Mouse (Mus musculus): ENCODE results near the gene Mex3d.
A peak's percentile ranks its signal among the peaks of the same experiment; 100 is the strongest.

Mex3d gene

DNA sequence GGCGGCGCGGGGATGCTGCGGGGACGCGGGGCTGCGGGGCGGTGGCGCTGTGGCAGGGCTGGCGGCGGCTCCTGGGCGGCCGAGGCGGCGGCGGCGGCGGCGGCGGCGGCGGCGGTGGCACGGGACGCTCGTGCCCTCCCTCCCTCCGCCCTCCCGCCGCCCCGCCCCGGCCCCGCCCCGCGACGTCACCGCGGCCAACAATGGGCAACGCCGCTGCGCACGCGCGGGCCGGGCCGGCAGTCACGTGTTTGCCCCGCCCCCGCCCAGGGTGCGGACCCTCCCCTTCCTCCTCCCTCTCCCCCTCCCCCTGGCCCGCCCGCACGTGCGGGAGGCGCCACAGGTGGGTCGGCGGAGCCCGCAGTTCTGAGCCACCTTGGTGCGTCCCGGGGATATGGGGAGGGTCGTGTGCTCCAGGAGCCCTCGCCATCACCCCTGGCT lies at the start of gene Mex3d:
Gene Mex3d, minus strand, starts transcription at position 138 of the 438 bp plus-strand sequence.
- peak; percentile 72 to 85 for DNase-seq (ENCODE audit: low spot score in 2 of 2)

DNA sequence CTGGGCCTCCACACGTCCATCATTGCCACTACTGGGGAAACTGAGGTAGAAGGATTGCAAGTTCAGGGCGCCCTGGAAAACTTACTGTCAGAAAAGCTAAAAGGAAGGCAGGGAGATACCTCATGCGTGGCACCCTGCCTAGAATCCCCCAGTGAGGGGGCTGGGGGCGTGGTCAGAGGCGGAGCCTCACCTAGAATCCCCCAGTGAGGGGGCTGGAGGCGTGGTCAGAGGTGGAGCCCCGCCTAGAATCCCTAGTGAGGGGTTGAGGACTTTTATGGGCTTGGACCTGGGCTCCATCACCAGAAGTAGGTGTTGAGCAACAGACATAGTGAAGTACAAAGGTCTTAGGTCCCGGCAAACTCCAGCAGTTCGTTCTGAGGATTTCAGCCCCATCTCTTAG lies 48.8 kb upstream of the Mex3d start:
- peak; percentile 26 to 40 for DNase-seq (ENCODE audit: low spot score in 2 of 2)

DNA sequence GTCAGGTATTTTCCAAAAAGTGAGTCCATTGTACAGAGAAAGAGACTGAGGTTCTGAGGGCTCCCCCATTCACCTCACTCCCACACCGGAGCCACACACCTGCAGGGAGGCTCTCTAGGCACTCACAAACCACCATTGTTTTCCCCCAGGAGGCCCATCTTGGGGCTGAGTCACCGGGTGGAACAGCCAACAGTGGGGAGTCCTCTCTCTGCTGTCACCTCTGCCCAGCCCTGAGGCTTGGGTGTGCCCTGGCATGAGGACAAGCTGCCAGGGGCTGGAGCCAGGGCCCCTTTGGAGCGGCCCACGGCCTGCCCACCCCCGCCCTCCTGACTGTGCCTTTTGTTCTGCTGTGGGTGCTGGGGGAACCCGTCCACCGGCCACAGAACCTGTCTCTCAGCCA lies 48.3 kb upstream of the Mex3d start:
- DNase-seq (ENCODE audit: low spot score in 2 of 2) = peak; percentile 48 to 61

DNA sequence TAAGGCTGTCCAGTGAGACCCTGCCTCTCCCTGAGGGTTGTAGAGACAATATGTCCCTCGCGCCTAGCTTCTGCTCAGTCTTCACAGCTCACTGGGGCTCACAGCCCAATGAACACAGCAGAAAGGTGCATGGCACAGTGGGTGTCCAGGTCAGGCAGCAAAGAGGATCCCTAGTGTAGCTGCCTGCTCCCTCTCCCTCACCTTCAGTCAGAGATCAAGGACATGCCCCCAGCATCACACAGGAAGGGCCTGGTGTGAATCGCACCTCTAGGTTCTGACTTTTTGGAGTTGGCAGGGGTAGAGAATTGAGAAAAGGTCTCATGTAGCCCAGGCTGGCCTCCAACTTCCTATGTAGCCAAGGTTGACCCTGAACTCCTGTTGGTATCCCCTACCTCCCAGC lies 47.4 kb upstream of the Mex3d start:
- no peak for DNase-seq (ENCODE audit: low spot score in 2 of 2)

DNA sequence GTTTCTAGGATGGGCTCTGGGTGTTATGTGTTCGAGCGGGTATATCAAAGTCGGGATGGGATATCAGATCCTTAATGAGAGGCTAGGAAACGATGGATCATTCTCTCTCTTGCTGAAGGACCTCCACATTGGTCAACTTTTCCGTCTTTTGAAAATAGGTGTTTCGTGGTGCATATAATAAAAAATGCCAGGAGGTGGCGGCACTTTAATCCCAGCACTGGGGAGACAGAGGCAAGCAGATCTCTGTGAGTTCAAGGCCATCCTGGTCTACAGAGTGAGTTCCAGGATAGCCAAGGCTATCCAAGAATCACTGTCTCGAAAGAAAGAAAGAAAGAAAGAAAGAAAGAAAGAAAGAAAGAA lies 46.8 kb upstream of the Mex3d start:
- no peak for DNase-seq (ENCODE audit: low spot score in 2 of 2)

DNA sequence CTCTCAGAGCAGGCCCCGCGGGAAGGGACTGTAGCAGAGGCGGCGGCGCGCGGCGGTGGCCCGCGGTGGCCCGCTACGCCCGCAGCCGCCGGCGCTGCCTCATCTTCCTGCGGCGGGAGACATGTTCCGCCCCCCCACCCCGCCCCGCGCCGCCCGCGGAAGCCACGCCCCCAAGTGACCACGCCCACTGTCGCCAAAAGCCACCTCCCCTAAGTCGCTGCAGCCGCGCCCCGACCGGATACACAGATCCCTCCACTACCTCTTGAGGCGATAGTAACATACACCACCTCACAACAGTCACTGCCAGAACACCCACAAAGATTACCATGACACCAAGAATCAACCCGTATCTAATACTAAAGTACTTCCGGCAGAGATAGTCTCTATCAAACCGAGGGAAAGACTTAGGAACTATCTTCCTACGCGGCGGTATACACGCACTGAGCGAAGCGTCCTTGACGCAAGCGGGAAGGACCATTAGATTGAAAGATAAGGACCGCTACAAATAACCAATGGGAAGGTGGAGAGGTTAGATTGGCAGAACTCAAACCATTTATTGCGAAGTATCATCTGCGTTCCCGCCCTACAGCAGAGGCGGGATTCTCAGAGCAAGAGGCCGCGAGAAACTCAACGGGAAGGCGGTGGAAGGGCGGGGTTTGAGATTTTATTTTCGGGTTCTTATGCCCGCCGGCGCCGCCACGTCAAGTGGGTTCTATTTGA lies 46.2 kb upstream of the Mex3d start, which contains the start of gene Tcf3:
Gene Tcf3, minus strand, starts transcription at position 135 of the 720 bp plus-strand sequence.
- DNase-seq (ENCODE audit: low spot score in 2 of 2) = peak; percentile 85 to 96

DNA sequence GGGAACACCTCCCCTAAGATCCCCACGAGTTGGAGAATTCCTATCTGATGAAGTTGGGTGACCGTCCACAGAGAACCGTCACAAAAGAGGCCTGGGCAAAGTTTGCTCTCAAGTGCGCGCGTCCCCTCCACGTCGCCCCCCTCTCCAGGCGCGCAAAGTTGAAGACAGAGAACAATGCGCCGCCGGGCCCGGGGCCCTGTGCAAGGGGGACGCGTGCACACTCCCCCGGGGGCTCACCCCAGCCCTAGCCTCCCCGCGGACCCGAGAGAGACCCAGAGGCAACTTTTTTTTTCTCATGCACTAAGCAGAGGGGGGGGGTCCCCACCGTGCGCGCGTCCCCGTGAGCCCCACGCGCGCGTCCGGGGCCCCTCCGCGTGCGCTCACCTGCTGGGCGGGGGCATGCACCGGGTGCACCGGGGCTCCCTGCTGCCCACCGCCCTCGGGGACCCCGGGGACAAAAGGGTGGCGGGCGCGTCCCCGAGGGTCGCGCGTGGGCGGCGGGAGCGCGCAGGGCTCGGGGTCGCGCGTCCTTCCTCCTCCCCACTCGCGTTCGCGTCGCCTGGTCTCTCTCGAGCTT lies 45.6 kb upstream of the Mex3d start:
- DNase-seq (ENCODE audit: low spot score in 2 of 2) = peak in 1 of 2 experiments; percentile 24

DNA sequence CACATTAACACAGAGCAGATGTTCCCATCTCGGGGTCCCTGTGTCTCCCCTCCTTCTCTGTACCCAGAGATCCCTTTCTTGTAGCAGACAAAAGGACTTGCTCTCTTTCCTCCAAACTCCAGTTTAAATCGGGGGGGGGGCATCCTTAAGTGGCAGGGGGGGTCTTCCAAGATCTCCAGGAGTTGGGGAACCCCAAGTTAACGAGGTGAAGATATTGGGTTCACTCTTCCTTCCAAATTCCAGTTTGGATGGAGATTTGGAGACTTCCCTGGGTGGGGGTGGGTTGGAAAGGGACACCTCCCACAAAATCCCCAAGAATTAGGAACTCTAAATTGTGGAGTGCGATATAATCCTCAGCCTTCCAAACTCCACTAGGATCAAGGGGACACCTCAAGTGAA lies 44.9 kb upstream of the Mex3d start:
- no peak for DNase-seq (ENCODE audit: low spot score in 2 of 2)

DNA sequence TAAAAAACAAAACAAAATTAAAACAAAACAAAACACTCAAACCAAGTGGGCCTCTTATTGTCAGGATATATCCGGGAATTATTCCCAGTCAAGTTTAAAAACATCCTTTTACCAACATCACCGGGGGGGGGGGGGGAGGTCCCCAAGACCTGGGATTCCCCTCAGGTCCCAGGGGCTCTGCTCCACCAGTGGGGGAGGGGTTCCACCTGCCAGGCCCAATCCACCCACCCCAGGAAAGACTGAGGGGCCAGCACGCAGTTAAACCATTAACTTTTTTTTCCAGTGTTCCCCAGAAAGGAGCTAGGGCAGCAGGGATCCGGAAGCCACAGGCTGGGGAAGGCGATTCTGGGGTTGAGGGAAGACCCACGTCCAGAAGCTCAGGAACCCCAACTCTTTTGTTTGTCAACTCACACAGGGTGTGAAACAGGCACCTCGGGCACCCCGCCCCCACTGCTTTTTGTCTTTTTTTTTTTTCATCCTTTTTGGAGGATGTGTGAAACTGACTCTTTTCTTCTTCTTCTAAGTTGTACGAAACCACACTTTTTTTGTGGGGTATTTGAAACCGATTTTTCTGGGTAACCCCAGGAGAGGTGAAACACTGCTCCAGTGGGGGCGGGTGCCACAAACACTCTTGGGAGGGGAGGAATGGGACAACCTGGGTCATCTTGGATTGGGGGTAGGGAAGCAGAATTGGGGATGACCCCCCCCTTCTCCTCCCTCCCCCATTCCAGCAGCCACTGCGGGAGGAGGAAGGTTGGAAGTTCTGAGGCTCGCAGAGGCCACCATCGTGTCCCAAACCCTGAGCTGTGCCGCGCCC lies 44.3 kb upstream of the Mex3d start:
- no peak for DNase-seq (ENCODE audit: low spot score in 2 of 2)

DNA sequence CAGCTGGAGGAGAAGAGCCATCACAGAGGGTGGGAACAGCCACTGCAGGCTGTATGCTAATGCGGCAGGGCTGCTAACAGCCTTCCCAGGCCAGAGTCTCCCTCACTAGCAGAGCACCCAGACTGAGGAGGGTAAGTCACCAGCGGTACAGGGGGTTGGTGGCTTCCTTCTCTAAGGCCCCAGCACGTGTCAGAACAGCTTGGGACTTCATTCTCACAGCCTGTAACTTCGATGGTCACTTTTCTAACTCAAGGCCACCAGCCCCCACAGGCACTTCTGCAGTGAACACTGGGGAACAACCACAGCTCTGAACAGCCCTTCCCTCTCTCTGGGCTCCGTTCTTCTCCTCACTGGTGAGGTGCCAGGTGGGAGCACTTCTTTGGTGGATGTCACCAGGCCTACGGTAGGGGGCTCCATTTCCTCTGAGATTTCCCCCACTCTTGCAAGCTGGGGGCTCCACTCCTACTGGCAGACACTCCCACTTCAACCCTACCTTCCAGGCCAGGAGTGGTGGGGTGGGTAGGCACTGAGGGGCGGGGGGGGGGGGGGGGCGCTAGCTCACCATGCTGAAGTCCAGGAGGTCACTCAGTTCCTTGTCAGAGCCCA lies 43.0 kb upstream of the Mex3d start:
- DNase-seq (ENCODE audit: low spot score in 2 of 2) = no peak

DNA sequence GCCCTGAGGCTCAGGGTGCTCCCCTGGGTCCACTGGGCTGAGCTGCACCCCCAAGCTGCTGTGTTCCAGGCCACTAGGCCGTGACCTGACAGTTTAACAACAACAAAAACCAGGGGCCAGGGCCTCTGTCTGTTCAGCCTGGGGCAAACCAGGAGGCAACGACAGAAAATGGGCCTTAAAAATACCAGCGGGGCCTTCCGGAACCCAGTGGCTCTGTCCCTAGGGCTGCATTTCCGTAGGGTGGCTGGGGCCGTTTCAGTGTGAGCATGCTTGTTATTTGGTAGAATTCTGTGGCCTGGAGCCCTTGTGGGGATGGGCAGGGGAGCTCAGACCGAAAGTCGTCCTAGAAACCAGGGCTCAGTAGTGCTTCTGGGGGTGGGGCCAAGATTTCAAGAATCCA lies 42.3 kb upstream of the Mex3d start:
- DNase-seq (ENCODE audit: low spot score in 2 of 2) = no peak

DNA sequence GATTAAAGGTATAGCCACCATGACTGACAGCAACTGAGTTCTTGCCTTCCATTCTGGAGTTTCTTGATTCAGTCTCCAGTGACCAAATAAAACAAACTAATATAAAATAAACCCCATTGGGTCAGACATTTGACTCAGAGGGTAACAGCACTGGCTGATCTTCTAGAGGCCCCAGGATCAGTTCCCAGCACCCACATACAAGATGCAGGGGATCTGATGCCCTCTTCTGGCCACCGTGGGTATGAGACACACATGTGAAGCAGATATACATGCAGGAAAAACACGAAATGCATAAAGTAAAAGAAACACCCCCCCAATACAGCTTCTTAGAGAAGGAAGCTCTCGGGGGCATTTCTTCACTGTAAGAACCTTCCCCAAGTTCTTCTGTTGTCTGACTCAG lies 37.6 kb upstream of the Mex3d start:
- no peak for DNase-seq (ENCODE audit: low spot score in 2 of 2)

DNA sequence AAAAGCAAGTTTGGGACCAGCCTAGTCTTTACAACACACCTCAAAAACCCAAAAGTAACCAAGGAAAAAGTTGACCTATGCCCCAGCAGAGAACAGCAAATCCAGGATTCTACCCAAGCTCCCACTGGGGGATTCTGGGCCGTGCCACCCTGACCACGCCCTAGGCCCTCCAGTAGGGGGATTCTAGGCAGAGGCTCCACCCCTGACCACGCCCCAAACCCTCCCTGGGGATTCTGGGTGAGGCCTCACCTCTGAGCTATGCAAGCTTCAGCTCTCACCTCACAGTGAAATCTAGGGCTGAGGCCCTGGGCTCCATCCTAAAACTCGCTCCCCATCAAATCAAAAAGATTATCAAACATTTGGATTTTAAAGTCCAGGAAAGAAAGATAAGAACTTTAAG lies 36.1 kb upstream of the Mex3d start:
- no peak for DNase-seq (ENCODE audit: low spot score in 2 of 2)

DNA sequence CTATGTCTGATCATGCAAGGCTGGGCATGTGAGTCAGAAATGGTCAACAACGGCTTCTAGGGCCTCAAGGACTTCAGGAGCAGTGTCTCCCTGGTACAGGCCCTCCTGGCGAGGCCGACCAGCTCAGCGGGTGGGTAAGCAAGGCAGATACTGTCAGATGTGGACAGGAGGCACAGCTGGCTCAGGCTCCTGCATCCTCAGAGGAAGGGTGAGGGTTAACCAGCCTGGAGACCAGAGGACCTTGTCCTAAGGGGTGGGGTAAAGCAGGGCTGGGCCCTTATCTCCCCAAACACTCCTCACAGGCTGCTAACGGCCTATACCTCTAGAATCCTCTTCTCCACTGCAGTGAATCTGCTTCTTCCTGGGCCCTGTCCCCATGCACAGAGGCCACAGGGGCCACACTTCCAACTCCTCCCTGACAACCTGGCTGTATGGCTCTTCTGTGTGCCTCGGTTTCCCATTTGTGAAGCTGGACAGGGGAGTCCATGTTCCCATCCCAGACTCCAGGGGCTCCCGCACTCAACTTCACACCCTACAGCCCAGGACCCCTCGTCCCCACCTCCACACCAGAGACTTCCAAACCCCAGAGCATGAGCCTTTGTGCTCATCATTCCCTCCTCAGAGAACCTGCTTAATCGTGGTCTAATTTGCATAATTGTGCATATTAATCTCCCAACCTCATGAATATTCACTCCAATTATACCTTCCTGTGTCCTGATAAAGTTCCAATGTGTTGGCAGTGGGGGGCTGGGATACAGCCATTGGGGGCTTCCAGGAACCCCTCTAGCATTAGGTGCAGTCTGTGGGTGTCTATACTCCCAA lies 34.4 kb upstream of the Mex3d start:
- no peak for DNase-seq (ENCODE audit: low spot score in 2 of 2)

DNA sequence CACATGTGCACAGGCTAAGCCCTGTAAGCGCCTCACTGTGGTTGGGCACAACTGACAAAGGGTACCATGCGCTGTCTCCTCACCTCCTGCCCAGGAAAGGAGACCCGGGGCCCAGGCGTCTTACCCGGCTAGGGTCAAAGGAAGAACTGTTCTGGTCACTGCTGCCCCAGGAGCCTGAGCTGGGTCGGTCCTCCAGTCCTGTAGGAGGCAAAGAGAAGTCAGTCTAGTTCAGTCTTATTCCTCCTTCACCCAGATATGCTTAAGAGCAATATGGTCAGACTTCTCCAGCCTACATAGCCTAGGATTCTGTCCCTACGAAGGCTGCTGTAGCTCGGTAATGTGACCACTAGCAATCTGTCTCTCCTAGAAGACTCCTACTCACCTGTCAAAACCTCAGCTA lies 33.7 kb upstream of the Mex3d start:
- DNase-seq (ENCODE audit: low spot score in 2 of 2) = no peak

DNA sequence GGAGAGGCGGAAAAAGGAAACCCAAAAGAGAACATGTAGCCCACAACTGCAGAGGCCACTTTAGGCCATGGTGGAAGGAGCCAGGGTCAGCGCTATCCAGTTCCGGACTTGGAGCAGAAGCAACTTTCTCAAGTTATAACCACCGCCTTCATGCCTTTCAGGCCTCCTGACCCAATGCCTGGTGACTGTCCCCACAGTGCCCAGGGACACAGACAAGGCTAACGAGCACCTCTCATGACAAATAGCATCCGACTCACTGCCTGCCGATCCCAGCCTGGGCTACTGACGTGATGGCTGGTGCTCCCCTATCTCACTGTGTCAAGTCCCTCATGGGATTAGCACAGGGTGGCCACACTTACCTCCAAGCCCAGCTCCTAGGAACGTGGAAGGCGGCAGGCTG lies 33.3 kb upstream of the Mex3d start:
- no peak for DNase-seq (ENCODE audit: low spot score in 2 of 2)

DNA sequence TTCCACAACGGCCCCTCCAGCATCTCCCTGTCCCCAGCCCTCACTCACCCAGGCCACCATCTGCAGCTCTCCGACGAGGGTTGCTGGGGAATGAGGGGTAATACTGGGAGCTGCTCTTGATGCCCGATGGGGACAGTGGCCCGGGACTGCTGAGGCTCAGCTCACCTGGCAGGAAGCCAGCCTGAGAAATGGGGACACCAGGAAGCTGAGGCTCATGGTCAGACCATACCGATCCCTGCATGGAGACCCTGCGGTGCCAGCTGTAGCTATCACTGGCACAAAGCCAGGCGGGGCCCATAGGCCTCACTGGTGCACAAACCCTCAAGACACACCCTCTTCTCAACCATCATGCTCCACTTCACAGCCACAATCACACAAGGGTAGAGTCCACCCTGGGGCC lies 32.0 kb upstream of the Mex3d start:
- DNase-seq (ENCODE audit: low spot score in 2 of 2) = no peak

DNA sequence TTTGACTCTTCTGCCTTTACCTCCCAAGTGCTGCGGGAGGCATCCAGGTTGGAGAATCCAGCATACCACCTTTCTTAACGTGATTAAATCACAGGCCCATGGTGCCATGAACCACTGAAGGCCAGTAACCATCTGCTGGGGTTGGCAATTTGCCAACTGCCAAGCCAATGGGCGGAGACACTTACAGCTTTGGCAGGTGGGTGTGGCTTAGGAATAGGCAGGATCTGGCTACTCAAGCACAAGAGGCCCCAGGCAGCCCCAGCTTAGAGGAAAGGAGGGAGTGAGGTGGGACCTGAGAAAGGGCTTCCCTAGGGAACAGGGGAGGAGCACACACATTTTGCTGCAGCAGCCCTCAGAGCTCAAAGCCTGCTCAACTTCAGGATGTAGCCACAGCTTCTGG lies 30.9 kb upstream of the Mex3d start:
- no peak for DNase-seq (ENCODE audit: low spot score in 2 of 2)

DNA sequence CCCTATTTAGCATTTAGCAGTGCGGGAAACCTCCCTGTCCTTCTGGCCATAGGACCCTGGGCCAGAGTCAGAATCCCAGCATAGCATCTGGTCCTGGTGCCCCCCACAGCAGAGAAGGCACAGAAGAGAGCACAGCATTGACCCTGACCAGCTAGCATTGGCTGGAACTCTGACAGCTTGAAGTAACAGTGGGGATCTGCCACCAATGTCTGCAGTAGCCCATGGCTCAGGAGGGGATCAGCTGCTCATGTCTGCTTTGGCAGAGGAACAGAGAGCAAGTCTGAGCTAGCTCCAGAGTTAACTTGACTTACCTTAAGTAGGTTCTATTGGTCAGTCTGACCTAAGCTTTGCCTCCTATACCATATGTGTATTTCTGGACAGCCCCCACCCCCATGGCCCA lies 30.4 kb upstream of the Mex3d start:
- no peak for DNase-seq (ENCODE audit: low spot score in 2 of 2)

DNA sequence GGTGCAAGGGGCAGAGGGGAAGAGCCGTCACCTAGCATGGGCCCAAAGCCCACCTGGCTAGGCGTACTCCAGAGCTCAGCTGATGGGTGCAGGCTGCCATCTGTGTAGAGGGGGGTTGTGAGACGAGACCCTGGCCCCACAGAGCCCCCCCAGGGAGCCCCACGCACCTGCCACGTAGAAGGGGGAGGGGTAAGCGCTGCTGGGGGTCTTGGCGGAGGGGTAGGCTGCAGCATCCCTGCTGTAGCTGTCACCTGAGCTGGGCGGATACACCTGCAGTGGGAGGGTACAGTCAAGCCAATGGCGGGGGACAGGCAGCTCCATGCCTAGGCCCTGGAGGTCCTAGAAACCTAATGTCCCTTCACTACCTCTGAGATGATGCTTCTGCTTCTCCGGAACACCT lies 29.9 kb upstream of the Mex3d start:
- DNase-seq (ENCODE audit: low spot score in 2 of 2) = no peak

DNA sequence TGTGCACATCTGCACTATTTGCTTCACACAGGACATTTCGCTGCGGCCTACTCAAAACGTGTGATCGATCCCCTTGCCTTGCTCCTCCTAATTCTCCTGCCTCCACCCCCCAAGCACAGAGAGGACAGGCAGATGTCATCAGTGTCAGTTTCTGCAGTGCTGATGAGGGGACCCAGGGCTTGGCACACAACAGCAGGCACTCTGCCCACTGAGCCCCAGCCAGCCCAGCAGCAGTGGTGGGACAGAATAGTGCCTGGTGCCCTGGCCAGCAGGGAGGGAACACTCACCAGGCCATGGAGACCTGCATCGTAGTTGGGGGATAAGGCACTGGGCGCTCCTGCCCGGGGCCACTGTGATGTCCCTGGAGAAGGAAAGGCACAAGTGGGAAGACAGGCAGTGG lies 28.1 kb upstream of the Mex3d start:
- no peak for DNase-seq (ENCODE audit: low spot score in 2 of 2)

Data from urinary bladder, postnatal 36 days (tissue).